Mouse (Mus musculus): ENCODE measurements around the gene Hebp1. TPM values are rescaled to one million over a fixed set of nuclear protein-coding genes. Genes with fewer than 3 reads are reported as not detected.

The Hebp1 gene
- 2.7 and 4.8 TPM in 2 replicates for polyA plus RNA-seq (2015; fragmentation: Nextera tagmentation; extraction: Ambion mirVana)

GRCm38 (mm10) chr6:135197921-135198532, at the start of gene Hebp1, which contains the start of gene Fam234b:
Hebp1 (minus strand) TSS chr6:135198022.
Fam234b (plus strand) TSS chr6:135197977.
- H3K4me2 ChIP-seq (ENCODE audit: low read length): peak within 1 kb of the TSS; percentile 60
- H3K27ac ChIP-seq (ENCODE audit: low read length): peak within 1 kb of the TSS; percentile 30; the same call in 1 of the 2 replicates
- H3K36me3 ChIP-seq (ENCODE audit: control insufficient read depth, insufficient read depth): no peaks in the 10 kb centered on the region
- H3K4me3 ChIP-seq (replicated peaks; ENCODE audit: low read length): peak within 1 kb of the TSS; percentile 76
- under 1% methylated on average over 52 of the region's 52 CpGs for WGBS
- no peaks in the 10 kb centered on the region for H3K27me3 ChIP-seq (replicated peaks; ENCODE audit: control insufficient read depth, insufficient read depth, low read length)
- H3K9ac ChIP-seq (replicated peaks; ENCODE audit: low read depth, low read length): peak within 1 kb of the TSS; percentile 84
- ATAC-seq: peak; percentile 93
- H3K4me1 ChIP-seq (replicated peaks; ENCODE audit: control insufficient read depth, insufficient read depth, low read length): peaks cover 20% of the 10 kb centered on the region
- no peaks in the 10 kb centered on the region for H3K9me3 ChIP-seq (ENCODE audit: control insufficient read depth, low read length)

GRCm38 (mm10) chr6:135245586-135245985, 47.8 kb upstream of the Hebp1 start:
- H3K9ac ChIP-seq (replicated peaks; ENCODE audit: low read depth, low read length): no peak overlapping the region
- no peak overlapping the region for H3K27ac ChIP-seq (ENCODE audit: low read length)
- H3K4me2 ChIP-seq (ENCODE audit: low read length): no peak overlapping the region
- H3K27me3 ChIP-seq (replicated peaks; ENCODE audit: control insufficient read depth, insufficient read depth, low read length): no peaks in the 10 kb centered on the region
- H3K4me1 ChIP-seq (replicated peaks; ENCODE audit: control insufficient read depth, insufficient read depth, low read length): peaks cover 8% of the 10 kb centered on the region; the same call in 1 of the 2 replicates
- H3K36me3 ChIP-seq (ENCODE audit: control insufficient read depth, insufficient read depth): no peaks in the 10 kb centered on the region
- 50% methylated on average over 8 of the region's 8 CpGs for WGBS
- H3K9me3 ChIP-seq (ENCODE audit: control insufficient read depth, low read length): no peaks in the 10 kb centered on the region
- H3K4me3 ChIP-seq (replicated peaks; ENCODE audit: low read length): no peak overlapping the region
- no peak for ATAC-seq

- H3K27ac ChIP-seq (ENCODE audit: low read length): no peak overlapping the region
- no peak for ATAC-seq
- peaks cover 5% of the 10 kb centered on the region; the same call in 1 of the 2 replicates for H3K36me3 ChIP-seq (ENCODE audit: control insufficient read depth, insufficient read depth)
- H3K4me2 ChIP-seq (ENCODE audit: low read length): no peak overlapping the region
- H3K4me1 ChIP-seq (replicated peaks; ENCODE audit: control insufficient read depth, insufficient read depth, low read length): no peaks in the 10 kb centered on the region
- no peaks in the 10 kb centered on the region for H3K27me3 ChIP-seq (replicated peaks; ENCODE audit: control insufficient read depth, insufficient read depth, low read length)
- H3K9ac ChIP-seq (replicated peaks; ENCODE audit: low read depth, low read length): no peak overlapping the region
- H3K9me3 ChIP-seq (ENCODE audit: control insufficient read depth, low read length): no peaks in the 10 kb centered on the region
- WGBS: 92% methylated on average over 8 of the region's 8 CpGs
- H3K4me3 ChIP-seq (replicated peaks; ENCODE audit: low read length): no peak overlapping the region
These were observed 42.5 kb upstream of the Hebp1 start for GRCm38 (mm10) chr6:135240361-135240760.

GRCm38 (mm10) chr6:135238211-135238610, 40.4 kb upstream of the Hebp1 start:
- Histone ChIP-seq H3K4me3 (replicated peaks; ENCODE audit: low read length) (no peak overlapping the region), H3K27me3 (replicated peaks; ENCODE audit: control insufficient read depth, insufficient read depth, low read length) (no peaks in the 10 kb centered on the region), H3K4me1 (replicated peaks; ENCODE audit: control insufficient read depth, insufficient read depth, low read length) (no peaks in the 10 kb centered on the region), H3K27ac (ENCODE audit: low read length) (no peak overlapping the region), H3K36me3 (ENCODE audit: control insufficient read depth, insufficient read depth) (peaks cover 5% of the 10 kb centered on the region; the same call in 1 of the 2 replicates), H3K9ac (replicated peaks; ENCODE audit: low read depth, low read length) (no peak overlapping the region), H3K9me3 (ENCODE audit: control insufficient read depth, low read length) (no peaks in the 10 kb centered on the region), H3K4me2 (ENCODE audit: low read length) (no peak overlapping the region)
- ATAC-seq: no peak
- 50% methylated on average over 4 of the region's 4 CpGs for WGBS

- no peaks in the 10 kb centered on the region for H3K27me3 ChIP-seq (replicated peaks; ENCODE audit: control insufficient read depth, insufficient read depth, low read length)
- H3K9ac ChIP-seq (replicated peaks; ENCODE audit: low read depth, low read length): no peak overlapping the region
- H3K36me3 ChIP-seq (ENCODE audit: control insufficient read depth, insufficient read depth): peaks cover 10% of the 10 kb centered on the region
- H3K4me2 ChIP-seq (ENCODE audit: low read length): no peak overlapping the region
- H3K4me3 ChIP-seq (replicated peaks; ENCODE audit: low read length): no peak overlapping the region
- 80% methylated on average over 14 of the region's 14 CpGs for WGBS
- H3K9me3 ChIP-seq (ENCODE audit: control insufficient read depth, low read length): no peaks in the 10 kb centered on the region
- no peaks in the 10 kb centered on the region for H3K4me1 ChIP-seq (replicated peaks; ENCODE audit: control insufficient read depth, insufficient read depth, low read length)
- H3K27ac ChIP-seq (ENCODE audit: low read length): no peak overlapping the region
- no peak for ATAC-seq
These were observed 39.5 kb upstream of the Hebp1 start for GRCm38 (mm10) chr6:135237326-135237725.

GRCm38 (mm10) chr6:135236576-135236975, 38.8 kb upstream of the Hebp1 start:
- no peak overlapping the region for H3K4me2 ChIP-seq (ENCODE audit: low read length)
- no peaks in the 10 kb centered on the region for H3K4me1 ChIP-seq (replicated peaks; ENCODE audit: control insufficient read depth, insufficient read depth, low read length)
- no peaks in the 10 kb centered on the region for H3K27me3 ChIP-seq (replicated peaks; ENCODE audit: control insufficient read depth, insufficient read depth, low read length)
- WGBS: 89% methylated on average over 3 of the region's 3 CpGs
- H3K4me3 ChIP-seq (replicated peaks; ENCODE audit: low read length): no peak overlapping the region
- H3K9ac ChIP-seq (replicated peaks; ENCODE audit: low read depth, low read length): no peak overlapping the region
- ATAC-seq: no peak
- H3K27ac ChIP-seq (ENCODE audit: low read length): no peak overlapping the region
- no peaks in the 10 kb centered on the region for H3K9me3 ChIP-seq (ENCODE audit: control insufficient read depth, low read length)
- H3K36me3 ChIP-seq (ENCODE audit: control insufficient read depth, insufficient read depth): peaks cover 15% of the 10 kb centered on the region

GRCm38 (mm10) chr6:135235742-135236141, 37.9 kb upstream of the Hebp1 start:
- WGBS: 94% methylated on average over 3 of the region's 3 CpGs
- H3K4me3 ChIP-seq (replicated peaks; ENCODE audit: low read length): no peak overlapping the region
- ATAC-seq: no peak
- no peaks in the 10 kb centered on the region for H3K4me1 ChIP-seq (replicated peaks; ENCODE audit: control insufficient read depth, insufficient read depth, low read length)
- no peaks in the 10 kb centered on the region for H3K9me3 ChIP-seq (ENCODE audit: control insufficient read depth, low read length)
- H3K27me3 ChIP-seq (replicated peaks; ENCODE audit: control insufficient read depth, insufficient read depth, low read length): no peaks in the 10 kb centered on the region
- H3K36me3 ChIP-seq (ENCODE audit: control insufficient read depth, insufficient read depth): peaks cover 16% of the 10 kb centered on the region
- H3K4me2 ChIP-seq (ENCODE audit: low read length): no peak overlapping the region
- no peak overlapping the region for H3K27ac ChIP-seq (ENCODE audit: low read length)
- H3K9ac ChIP-seq (replicated peaks; ENCODE audit: low read depth, low read length): no peak overlapping the region

- 74% methylated on average over 12 of the region's 12 CpGs for WGBS
- H3K4me3 ChIP-seq (replicated peaks; ENCODE audit: low read length): no peak overlapping the region
- H3K9ac ChIP-seq (replicated peaks; ENCODE audit: low read depth, low read length): no peak overlapping the region
- ATAC-seq: no peak
- H3K36me3 ChIP-seq (ENCODE audit: control insufficient read depth, insufficient read depth): peaks cover 16% of the 10 kb centered on the region
- no peaks in the 10 kb centered on the region for H3K9me3 ChIP-seq (ENCODE audit: control insufficient read depth, low read length)
- H3K27me3 ChIP-seq (replicated peaks; ENCODE audit: control insufficient read depth, insufficient read depth, low read length): no peaks in the 10 kb centered on the region
- no peak overlapping the region for H3K27ac ChIP-seq (ENCODE audit: low read length)
- no peak overlapping the region for H3K4me2 ChIP-seq (ENCODE audit: low read length)
- no peaks in the 10 kb centered on the region for H3K4me1 ChIP-seq (replicated peaks; ENCODE audit: control insufficient read depth, insufficient read depth, low read length)
These were observed 34.8 kb upstream of the Hebp1 start for GRCm38 (mm10) chr6:135232443-135233182.

- Histone ChIP-seq H3K9ac (replicated peaks; ENCODE audit: low read depth, low read length) (no peak overlapping the region), H3K9me3 (ENCODE audit: control insufficient read depth, low read length) (no peaks in the 10 kb centered on the region), H3K4me1 (replicated peaks; ENCODE audit: control insufficient read depth, insufficient read depth, low read length) (no peaks in the 10 kb centered on the region), H3K4me3 (replicated peaks; ENCODE audit: low read length) (no peak overlapping the region), H3K4me2 (ENCODE audit: low read length) (no peak overlapping the region), H3K27ac (ENCODE audit: low read length) (no peak overlapping the region), H3K27me3 (replicated peaks; ENCODE audit: control insufficient read depth, insufficient read depth, low read length) (no peaks in the 10 kb centered on the region), H3K36me3 (ENCODE audit: control insufficient read depth, insufficient read depth) (peaks cover 19% of the 10 kb centered on the region)
- 87% methylated on average over 6 of the region's 6 CpGs for WGBS
- no peak for ATAC-seq
These were observed 32.8 kb upstream of the Hebp1 start for GRCm38 (mm10) chr6:135230586-135230985.
